In the genomic region with DNA sequence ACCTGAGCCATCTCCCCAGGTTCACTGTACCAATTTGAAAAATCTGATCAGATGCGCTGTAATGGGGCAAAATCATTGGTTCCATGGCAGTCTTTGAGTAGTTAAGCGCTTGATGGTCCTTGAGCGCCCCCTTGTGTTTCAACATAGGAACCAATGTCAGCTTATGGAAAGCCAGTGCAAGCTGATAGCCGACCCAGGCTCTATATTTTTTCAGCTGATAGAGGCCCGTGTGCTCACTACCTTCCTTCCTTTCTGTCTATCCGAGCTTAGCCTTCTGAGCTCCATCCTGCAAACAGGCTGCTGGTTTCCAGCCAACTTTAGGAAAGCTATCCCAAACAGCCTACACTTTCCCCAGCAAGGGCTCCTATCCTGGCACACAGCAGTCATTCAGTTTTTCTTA, we compare ENCODE assay signal across 9 mouse cellular contexts. TPM values are rescaled to one million over a fixed set of nuclear protein-coding genes. Genes with fewer than 3 reads are reported as not detected.
DNase-seq lines count a peak whose midpoint lies in the region; ATAC-seq lines count a peak whose summit lies in the region.
"Had no signal": no experiment of that assay in that cellular context is flagged by ENCODE, and none has a peak within 500 bp of the region (broad histone marks: within the 10 kb centered on the region; RNA-seq: fewer than 3 reads in every experiment).

No protein-coding gene starts in this region.

- peak; percentile 27; the same call in 1 of the 2 replicates for ATAC-seq in intestine, embryonic 16.5 days
- peak; percentile 38; the same call in 1 of the 2 replicates for ATAC-seq in limb, embryonic 13.5 days (ENCODE audit: low FRiP score, low read depth)
- ATAC-seq in neutrophil, adult 5-6 weeks (ENCODE audit: extremely low read depth, insufficient number of reproducible peaks, low FRiP score, poor library complexity, severe bottlenecking) = peak; percentile 77; the same call in 1 of the 2 replicates

- no peaks in the 10 kb centered on the region for H3K9me3 ChIP-seq in embryonic facial prominence, embryonic 10.5 days
- H3K9me3 ChIP-seq in intestine, embryonic 16.5 days (ENCODE audit: control insufficient read depth, low read length) = no peaks in the 10 kb centered on the region
- no peaks in the 10 kb centered on the region for H3K9me3 ChIP-seq in limb, embryonic 13.5 days

- no peak overlapping the region for H3K4me2 ChIP-seq in intestine, embryonic 16.5 days (ENCODE audit: low read depth, low read length)
- H3K4me2 ChIP-seq in limb, embryonic 13.5 days (replicated peaks) = no peak overlapping the region

- H3K4me1 ChIP-seq in embryonic facial prominence, embryonic 10.5 days = peaks cover 16% of the 10 kb centered on the region
- H3K4me1 ChIP-seq in intestine, embryonic 16.5 days (ENCODE audit: control insufficient read depth, insufficient read depth, low read length) = peaks cover 7% of the 10 kb centered on the region
- peaks cover 6% of the 10 kb centered on the region for H3K4me1 ChIP-seq in limb, embryonic 13.5 days

- H3K36me3 ChIP-seq in embryonic facial prominence, embryonic 10.5 days (replicated peaks) = no peaks in the 10 kb centered on the region
- H3K36me3 ChIP-seq in intestine, embryonic 16.5 days (ENCODE audit: control insufficient read depth, insufficient read depth, low read length) = no peaks in the 10 kb centered on the region
- no peaks in the 10 kb centered on the region for H3K36me3 ChIP-seq in limb, embryonic 13.5 days

- H3K4me3 ChIP-seq in embryonic facial prominence, embryonic 10.5 days = no peak overlapping the region
- H3K4me3 ChIP-seq in intestine, embryonic 16.5 days (ENCODE audit: low read length) = no peak overlapping the region
- H3K4me3 ChIP-seq in limb, embryonic 13.5 days = no peak overlapping the region

- H3K27ac ChIP-seq in embryonic facial prominence, embryonic 10.5 days (replicated peaks) = no peak overlapping the region
- no peak overlapping the region for H3K27ac ChIP-seq in intestine, embryonic 16.5 days (ENCODE audit: low read length)
- no peak overlapping the region for H3K27ac ChIP-seq in limb, embryonic 13.5 days

- no peak overlapping the region for H3K9ac ChIP-seq in intestine, embryonic 16.5 days (ENCODE audit: low read depth, low read length)
- H3K9ac ChIP-seq in limb, embryonic 13.5 days = no peak overlapping the region

- peaks cover 40% of the 10 kb centered on the region for H3K27me3 ChIP-seq in embryonic facial prominence, embryonic 10.5 days (replicated peaks; ENCODE audit: low read depth, poor library complexity, severe bottlenecking)
- H3K27me3 ChIP-seq in intestine, embryonic 16.5 days (replicated peaks; ENCODE audit: control insufficient read depth, insufficient read depth, low read length) = peaks cover 9% of the 10 kb centered on the region
- peaks cover 28% of the 10 kb centered on the region for H3K27me3 ChIP-seq in limb, embryonic 13.5 days

- DNase-seq in urinary bladder, adult 18-20 months (ENCODE audit: low spot score in 2 of 2) = peak; percentile 27 to 36
- no peak for DNase-seq in urinary bladder, adult 2 months (ENCODE audit: low spot score)
- peak; percentile 61 to 79 for DNase-seq in adrenal gland, postnatal 36 days
- DNase-seq in embryonic facial prominence, embryonic 10.5 days (ENCODE audit: low spot score) = peak; percentile 76
- DNase-seq in thymus, postnatal 10 days (ENCODE audit: low spot score in 2 of 2) = peak; percentile 31 to 74

- WGBS in embryonic facial prominence, embryonic 10.5 days = 4% methylated on average over 6 of the region's 6 CpGs
- WGBS in intestine, embryonic 16.5 days = 3% methylated on average over 6 of the region's 6 CpGs
- WGBS in limb, embryonic 13.5 days = 6% methylated on average over 6 of the region's 6 CpGs

RNA-seq across cellular contexts. Expression of gene Myh3, which starts 7.4 kb away (rescaled TPM):
- polyA plus RNA-seq in urinary bladder, adult 2 months (2012; rRNA removed) = not detected in 2 replicates
- under 1 TPM; 0.03 to 0.07 TPM for total RNA-seq in adrenal gland, postnatal 36 days (2021)
- polyA plus RNA-seq in embryonic facial prominence, embryonic 10.5 days (2016; fragmentation: Nextera tagmentation; extraction: Ambion mirVana) = 0.21 and 0.30 TPM in 2 replicates
- 0.50 and 1.1 TPM in 2 replicates for polyA plus RNA-seq in intestine, embryonic 16.5 days (2015; fragmentation: Nextera tagmentation; extraction: Ambion mirVana)
- 85.0 and 101 TPM in 2 replicates for polyA plus RNA-seq in limb, embryonic 13.5 days (2015; fragmentation: Nextera tagmentation; extraction: Ambion mirVana)
- not detected in 2 replicates for total RNA-seq in neutrophil, adult 5-6 weeks (2017)
- polyA plus RNA-seq: gonadal fat pad, adult 2 months had no signal

RNA-seq across cellular contexts. Expression of gene Sco1, which starts 33.0 kb away (rescaled TPM):
- 7.0 and 7.7 TPM in 2 replicates for polyA plus RNA-seq in urinary bladder, adult 2 months (2012; rRNA removed)
- total RNA-seq in adrenal gland, postnatal 36 days (2021) = 10 to 100 TPM; 21.9 to 22.4 TPM
- polyA plus RNA-seq in embryonic facial prominence, embryonic 10.5 days (2016; fragmentation: Nextera tagmentation; extraction: Ambion mirVana) = 23.7 and 26.4 TPM in 2 replicates
- 17.7 and 18.6 TPM in 2 replicates for polyA plus RNA-seq in intestine, embryonic 16.5 days (2015; fragmentation: Nextera tagmentation; extraction: Ambion mirVana)
- 20.0 and 21.3 TPM in 2 replicates for polyA plus RNA-seq in limb, embryonic 13.5 days (2015; fragmentation: Nextera tagmentation; extraction: Ambion mirVana)
- total RNA-seq in neutrophil, adult 5-6 weeks (2017) = 9.9 and 14.5 TPM in 2 replicates

RNA-seq across cellular contexts. Expression of gene Adprm, which starts 33.1 kb away (rescaled TPM):
- 32.9 and 37.5 TPM in 2 replicates for polyA plus RNA-seq in urinary bladder, adult 2 months (2012; rRNA removed)
- total RNA-seq in adrenal gland, postnatal 36 days (2021) = 10 to 100 TPM; 22.3 to 22.4 TPM
- polyA plus RNA-seq in embryonic facial prominence, embryonic 10.5 days (2016; fragmentation: Nextera tagmentation; extraction: Ambion mirVana) = 30.4 and 32.6 TPM in 2 replicates
- polyA plus RNA-seq in intestine, embryonic 16.5 days (2015; fragmentation: Nextera tagmentation; extraction: Ambion mirVana) = 20.8 and 22.1 TPM in 2 replicates
- 34.8 and 36.5 TPM in 2 replicates for polyA plus RNA-seq in limb, embryonic 13.5 days (2015; fragmentation: Nextera tagmentation; extraction: Ambion mirVana)
- total RNA-seq in neutrophil, adult 5-6 weeks (2017) = 36.1 and 43.3 TPM in 2 replicates

Comparison
In these comparisons a context has a peak if more than half of its experiments do, and no peak if none do; other contexts are left out.
1. ATAC-seq: peak in every context shown above with its lines; median percentile 77 in neutrophil, adult 5-6 weeks; 38 in limb, embryonic 13.5 days; 27 in intestine, embryonic 16.5 days.
2. RNA of gene Myh3, which starts 7.4 kb away (polyA plus RNA-seq): 85.0 to 101 TPM in limb, embryonic 13.5 days; 0.50 to 1.1 TPM in intestine, embryonic 16.5 days, 0.21 to 0.30 TPM in embryonic facial prominence, embryonic 10.5 days and not detected in urinary bladder, adult 2 months; every median in the first group is over 10 times any median in the second.